Mouse (Mus musculus): Measurements from ENCODE around the gene Abcc3.

The Abcc3 gene

GRCm38 (mm10) chr11:94392672-94393109, at the start of gene Abcc3:
Abcc3 (minus strand) TSS chr11:94392997.
- peak; percentile 76 to 89 for DNase-seq

- no peak for DNase-seq
Observed at GRCm38 (mm10) chr11:94441752-94442151, 49.0 kb upstream of the Abcc3 start.

- no peak for DNase-seq
Observed at GRCm38 (mm10) chr11:94441122-94441521, 48.3 kb upstream of the Abcc3 start.

GRCm38 (mm10) chr11:94440421-94440820, 47.6 kb upstream of the Abcc3 start:
- DNase-seq = no peak

- DNase-seq = peak; percentile 30 to 67
Observed at GRCm38 (mm10) chr11:94429011-94429651, 36.3 kb upstream of the Abcc3 start.

- DNase-seq = peak; percentile 94 to 95
Observed at GRCm38 (mm10) chr11:94428091-94428835, 35.5 kb upstream of the Abcc3 start.

GRCm38 (mm10) chr11:94425656-94426055, 32.9 kb upstream of the Abcc3 start:
- no peak for DNase-seq

GRCm38 (mm10) chr11:94425215-94425614, 32.4 kb upstream of the Abcc3 start:
- DNase-seq = peak; percentile 39 to 65

GRCm38 (mm10) chr11:94424380-94424779, 31.6 kb upstream of the Abcc3 start:
- no peak for DNase-seq

- DNase-seq = no peak
Observed at GRCm38 (mm10) chr11:94423855-94424254, 31.1 kb upstream of the Abcc3 start.

GRCm38 (mm10) chr11:94420991-94421390, 28.2 kb upstream of the Abcc3 start:
- no peak for DNase-seq

- DNase-seq = peak; percentile 75 to 76
Observed at GRCm38 (mm10) chr11:94420325-94420724, 27.5 kb upstream of the Abcc3 start.

- no peak for DNase-seq
Observed at GRCm38 (mm10) chr11:94419004-94419727, 26.4 kb upstream of the Abcc3 start.

- peak in 1 of 2 experiments; percentile 31 for DNase-seq
Observed at GRCm38 (mm10) chr11:94414042-94414441, 21.2 kb upstream of the Abcc3 start.

- DNase-seq = peak in 1 of 2 experiments; percentile 33
Observed at GRCm38 (mm10) chr11:94413516-94413915, 20.7 kb upstream of the Abcc3 start.

GRCm38 (mm10) chr11:94412998-94413469, 20.2 kb upstream of the Abcc3 start:
- DNase-seq = peak in 1 of 2 experiments; percentile 19

- no peak for DNase-seq
Observed at GRCm38 (mm10) chr11:94412562-94412961, 19.8 kb upstream of the Abcc3 start.

GRCm38 (mm10) chr11:94407803-94408321, 15.1 kb upstream of the Abcc3 start:
- DNase-seq = no peak

- no peak for DNase-seq
Observed at GRCm38 (mm10) chr11:94405348-94405747, 12.6 kb upstream of the Abcc3 start.

GRCm38 (mm10) chr11:94404641-94405260, 12.0 kb upstream of the Abcc3 start:
- peak; percentile 86 to 92 for DNase-seq

- DNase-seq = peak; percentile 74 to 89
Observed at GRCm38 (mm10) chr11:94404178-94404577, 11.4 kb upstream of the Abcc3 start.

- peak; percentile 28 to 56 for DNase-seq
Observed at GRCm38 (mm10) chr11:94403757-94404156, 11.0 kb upstream of the Abcc3 start.

- DNase-seq = no peak
Observed at GRCm38 (mm10) chr11:94402731-94403130, 9.9 kb upstream of the Abcc3 start.

Measured in kidney, postnatal 25 days (tissue).